Mouse (Mus musculus): ENCODE measurements at regions not wholly inside any gene's neighbourhood (a gene's known extent, or its start where the extent isn't known, plus 50 kb on each side); places are given as distances from the start of the nearest gene placed in this dataset.
A peak's percentile ranks its signal among the peaks of the same experiment; 100 is the strongest.

GRCm38 (mm10) chr3:143053286-143053993 is 171.6 kb upstream of the Pkn2 start:
- no peak for DNase-seq (ENCODE audit: low spot score)

GRCm38 (mm10) chr3:143040666-143041065 is 158.9 kb upstream of the Pkn2 start:
- no peak for DNase-seq (ENCODE audit: low spot score)

GRCm38 (mm10) chr3:143036108-143036507 is 154.3 kb upstream of the Pkn2 start:
- no peak for DNase-seq (ENCODE audit: low spot score)

GRCm38 (mm10) chr3:143034588-143034987 is 152.8 kb upstream of the Pkn2 start:
- DNase-seq (ENCODE audit: low spot score), result no peak

- DNase-seq (ENCODE audit: low spot score), result no peak
These were observed 140.7 kb upstream of the Pkn2 start for GRCm38 (mm10) chr3:143022486-143022885.

GRCm38 (mm10) chr3:143021159-143021871 is 139.5 kb upstream of the Pkn2 start:
- no peak for DNase-seq (ENCODE audit: low spot score)

- DNase-seq (ENCODE audit: low spot score), result no peak
These were observed 135.7 kb upstream of the Pkn2 start for GRCm38 (mm10) chr3:143017480-143017879.

GRCm38 (mm10) chr3:143016758-143017157 is 135.0 kb upstream of the Pkn2 start:
- DNase-seq (ENCODE audit: low spot score), result no peak

- DNase-seq (ENCODE audit: low spot score), result no peak
These were observed 132.6 kb upstream of the Pkn2 start for GRCm38 (mm10) chr3:143014421-143014820.

GRCm38 (mm10) chr3:143007047-143007446 is 125.2 kb upstream of the Pkn2 start:
- no peak for DNase-seq (ENCODE audit: low spot score)

GRCm38 (mm10) chr3:143001952-143002351 is 120.1 kb upstream of the Pkn2 start:
- DNase-seq (ENCODE audit: low spot score), result no peak

- no peak for DNase-seq (ENCODE audit: low spot score)
These were observed 114.4 kb upstream of the Pkn2 start for GRCm38 (mm10) chr3:142995981-142996743.

GRCm38 (mm10) chr3:142984547-142984946 is 102.7 kb upstream of the Pkn2 start:
- no peak for DNase-seq (ENCODE audit: low spot score)

GRCm38 (mm10) chr3:142981221-142981620 is 99.4 kb upstream of the Pkn2 start:
- no peak for DNase-seq (ENCODE audit: low spot score)

GRCm38 (mm10) chr3:142979161-142979560 is 97.4 kb upstream of the Pkn2 start:
- peak; percentile 82 for DNase-seq (ENCODE audit: low spot score)

GRCm38 (mm10) chr3:142976519-142977394 is 95.0 kb upstream of the Pkn2 start:
- DNase-seq (ENCODE audit: low spot score), result no peak

- no peak for DNase-seq (ENCODE audit: low spot score)
These were observed 93.8 kb upstream of the Pkn2 start for GRCm38 (mm10) chr3:142975606-142976005.

GRCm38 (mm10) chr3:142969501-142969900 is 87.7 kb upstream of the Pkn2 start:
- DNase-seq (ENCODE audit: low spot score), result no peak

GRCm38 (mm10) chr3:142965604-142966003 is 83.8 kb upstream of the Pkn2 start:
- no peak for DNase-seq (ENCODE audit: low spot score)

GRCm38 (mm10) chr3:142963818-142964372 is 82.1 kb upstream of the Pkn2 start:
- DNase-seq (ENCODE audit: low spot score), result no peak

- DNase-seq (ENCODE audit: low spot score), result peak; percentile 44
These were observed 76.0 kb upstream of the Pkn2 start for GRCm38 (mm10) chr3:142957768-142958167.

GRCm38 (mm10) chr3:142948771-142949170 is 67.0 kb upstream of the Pkn2 start:
- DNase-seq (ENCODE audit: low spot score), result peak; percentile 39
